Mouse (Mus musculus) neutrophil, adult 65 days (primary cell): ENCODE data around the gene Cfp. TPM values are rescaled to one million over a fixed set of nuclear protein-coding genes. Genes with fewer than 3 reads are reported as not detected.

Experiments
- total RNA-seq: library from RNA; stranded (reverse); gene quantifications from 2 replicates; pipeline ENCODE4 v1.2.4, GENCODE M21; 2023

Cfp gene
- 243 and 259 TPM in 2 replicates for total RNA-seq

DNA sequence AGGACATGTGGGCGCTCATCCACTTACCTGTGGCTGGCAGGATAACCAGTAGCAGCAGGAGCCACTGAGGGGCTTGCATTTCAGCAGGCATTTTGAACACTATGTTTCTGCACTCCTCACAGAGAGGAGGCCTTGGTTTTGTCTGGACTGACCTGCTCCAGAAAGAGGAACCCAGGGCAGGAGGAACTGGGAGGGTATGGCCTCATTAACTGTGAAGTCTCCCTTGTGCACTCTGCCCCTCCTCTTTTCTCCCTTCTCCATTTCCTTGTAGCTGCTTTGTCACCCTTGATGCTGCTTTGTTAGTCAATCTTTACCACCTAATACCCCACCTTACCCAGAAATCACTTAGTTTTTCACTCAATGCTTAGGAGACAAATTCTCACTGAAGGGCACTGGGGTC is at the start of gene Cfp:
Gene Cfp, minus strand, starts transcription at position 192 of the 400 bp plus-strand sequence.

DNA sequence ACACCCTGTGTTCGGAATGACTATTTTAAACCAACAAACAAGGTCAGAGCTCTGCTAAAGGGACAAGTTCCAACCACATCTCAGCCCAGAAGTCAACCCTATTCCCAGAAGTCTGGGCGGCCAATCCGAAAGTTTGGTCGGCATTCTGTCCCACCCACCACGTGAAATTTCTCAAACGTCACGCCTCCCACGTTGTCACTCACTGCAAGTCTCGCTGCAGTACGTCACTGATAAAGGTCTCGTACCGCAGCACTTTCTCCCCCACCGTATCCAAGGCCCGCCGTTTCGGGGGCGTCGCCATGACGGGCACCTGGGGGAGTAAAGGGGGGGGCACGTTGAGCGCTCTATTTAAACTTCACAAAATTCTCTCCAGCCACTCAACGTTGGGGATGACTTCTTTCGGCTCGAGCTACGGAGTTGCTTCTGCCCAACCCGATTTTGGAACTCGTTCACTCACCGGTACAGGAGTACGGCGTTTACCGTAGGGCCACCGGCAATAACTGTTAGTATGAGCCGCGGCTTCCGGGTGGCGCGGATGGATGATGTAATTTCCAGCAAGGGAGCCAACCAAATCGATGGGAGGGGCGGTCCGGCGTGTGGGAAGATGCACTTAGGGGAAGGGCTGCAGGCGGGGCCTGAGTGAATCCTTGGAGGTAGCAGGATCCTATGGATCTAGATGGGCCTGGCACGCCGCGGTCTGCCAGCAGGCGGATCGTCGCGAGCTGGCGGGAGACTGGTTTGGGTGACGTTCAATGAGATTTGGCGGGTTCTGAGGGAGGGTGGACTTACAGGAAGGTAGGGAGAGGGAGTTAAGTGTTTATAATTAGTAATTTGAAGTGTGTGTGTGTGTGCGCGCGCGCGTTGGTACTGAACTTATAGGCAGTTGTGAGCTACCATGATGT is 30.4 kb upstream of the Cfp start, which contains the start of gene Uxt:
Gene Uxt, minus strand, starts transcription at position 541 of the 902 bp plus-strand sequence.

GRCm38 (mm10) chrX:20950191-20950880 is 19.0 kb upstream of the Cfp start, which contains the start of gene Elk1:
Gene Elk1, minus strand, starts transcription at chrX:20950608.

DNA sequence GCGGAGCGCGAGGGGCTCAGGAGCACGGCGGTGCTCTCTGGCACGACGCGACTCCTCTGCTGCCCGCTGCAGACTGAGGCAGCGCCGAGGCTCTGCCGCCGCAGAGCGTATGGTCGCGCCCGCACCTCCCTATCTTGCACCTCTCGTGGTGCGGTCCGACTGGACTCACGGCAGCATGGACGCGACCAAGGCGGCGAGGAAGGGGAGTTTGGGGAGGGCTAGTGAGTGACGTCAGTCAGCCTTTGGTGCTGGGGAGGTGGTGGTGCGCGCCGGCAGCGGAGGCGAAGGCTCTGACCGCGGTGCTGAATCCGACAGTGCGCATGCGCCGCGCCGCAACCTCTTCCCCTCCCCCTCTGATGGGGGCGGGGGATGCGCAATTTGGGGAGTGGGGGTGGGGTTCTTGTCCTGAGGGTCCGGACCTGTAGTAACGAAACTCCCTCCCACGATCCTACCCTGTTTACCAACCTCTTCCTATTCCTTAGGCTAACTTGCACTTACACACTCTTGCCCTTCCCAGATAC is 10.5 kb downstream of the Cfp start, which contains the start of gene Syn1:
Gene Syn1, minus strand, starts transcription at position 161 of the 521 bp plus-strand sequence.

Other genes starting within 250 kb of the Cfp start
- 38.1 and 50.6 TPM in 2 replicates for gene Cdk16, start 243.6 kb downstream of the Cfp start, total RNA-seq
- 4.4 and 5.4 TPM in 2 replicates for gene Usp11, start 227.6 kb downstream of the Cfp start, total RNA-seq
- gene Araf, start 133.7 kb downstream of the Cfp start, total RNA-seq, result 55.6 and 74.8 TPM in 2 replicates
- not detected in 2 replicates for gene Timp1, start 61.4 kb downstream of the Cfp start, total RNA-seq
- gene Syn1, start 10.6 kb downstream of the Cfp start, total RNA-seq, result 2.3 and 3.1 TPM in 2 replicates
- gene Elk1, start 19.1 kb upstream of the Cfp start, total RNA-seq, result 14.2 and 14.5 TPM in 2 replicates
- 27.9 and 31.6 TPM in 2 replicates for gene Uxt, start 30.5 kb upstream of the Cfp start, total RNA-seq
- 8.9 and 12.8 TPM in 2 replicates for gene Zfp182, start 130.8 kb upstream of the Cfp start, total RNA-seq
- gene Spaca5, start 136.9 kb upstream of the Cfp start, total RNA-seq, result not detected in 2 replicates
- gene Zfp300, start 158.0 kb upstream of the Cfp start, total RNA-seq, result not detected in 2 replicates
- gene Ssxa1, start 184.3 kb upstream of the Cfp start, total RNA-seq, result not detected in 2 replicates
- gene Gm21876, start 244.1 kb upstream of the Cfp start, total RNA-seq, result not detected in 2 replicates